Mouse (Mus musculus) stomach, embryonic 14.5 days (tissue): ENCODE data around the gene Zc3h12d. TPM values are rescaled to one million over a fixed set of nuclear protein-coding genes. Genes with fewer than 3 reads are reported as not detected.

Experiments
- ATAC-seq: fragments of 200-750 bp; cut with Nextera tagmentation; 2 replicates; pipeline ENCODE4 v1.8.0; 2017; ENCODE audit warnings: low read depth, moderate TSS enrichment; ENCODE audit not compliant: insufficient number of reproducible peaks, insufficient read depth, low FRiP score
- H3K27ac ChIP-seq: fragments of 300-500 bp; sonication (generic); 2 replicates; pipeline ENCODE4 v1.5.1; 2014; ENCODE audit warnings: mild to moderate bottlenecking, low read length, moderate library complexity, mixed read lengths
- H3K27me3 ChIP-seq: fragments of 300-500 bp; sonication (generic); 2 replicates; pipeline ENCODE4 v1.6.1; 2014; ENCODE audit warnings: low read length, control low read depth, mixed read lengths; ENCODE audit not compliant: control insufficient read depth, insufficient read depth
- H3K36me3 ChIP-seq: fragments of 300-500 bp; sonication (generic); 2 replicates; pipeline ENCODE4 v1.6.1; 2014; ENCODE audit warnings: mild to moderate bottlenecking, control low read depth, low read length, moderate library complexity, mixed read lengths; ENCODE audit not compliant: control insufficient read depth, insufficient read depth
- H3K4me1 ChIP-seq: fragments of 300-500 bp; sonication (generic); 2 replicates; pipeline ENCODE4 v1.6.1; 2014; ENCODE audit warnings: low read length, control low read depth, mixed read lengths; ENCODE audit not compliant: control insufficient read depth, insufficient read depth
- H3K4me2 ChIP-seq: fragments of 300-500 bp; sonication (generic); replicated peaks from 2 replicates; pipeline ENCODE4 v1.6.1; 2014; ENCODE audit warnings: low read depth, low read length, control low read depth
- H3K4me3 ChIP-seq: fragments of 300-500 bp; sonication (generic); 2 replicates; pipeline ENCODE4 v1.5.1; 2014; ENCODE audit warnings: low read depth, low read length, control low read depth
- H3K9ac ChIP-seq: fragments of 300-500 bp; sonication (generic); replicated peaks from 2 replicates; pipeline ENCODE4 v1.6.1; 2014; ENCODE audit warnings: low read depth, mild to moderate bottlenecking, control low read depth, low read length, moderate library complexity, mixed read lengths
- H3K9me3 ChIP-seq: fragments of 300-500 bp; sonication (generic); 2 replicates; pipeline ENCODE4 v1.6.1; 2016; ENCODE audit warnings: low read depth, low read length, control low read depth; ENCODE audit not compliant: control insufficient read depth
- WGBS: fragments of 180-500 bp; shearing (Covaris S2); extraction: QIAGEN DNeasy Blood & Tissue Kit; methylation state at CpG from one replicate; pipeline ENCODE4 v1.1.7; 2014; 5-methylcytosine and 5-hydroxymethylcytosine counted together
- microRNA-seq: library from miRNA; unstranded; fragments of <30 nt; microRNA quantifications from one replicate; pipeline ENCODE4, GENCODE M21; 2016
- polyA plus RNA-seq: library from polyadenylated mRNA; unstranded; fragments of >200 nt; fragmentation: Nextera tagmentation; extraction: Ambion mirVana; gene quantifications from 2 replicates; pipeline ENCODE4 v1.2.1, GENCODE M21; 2014

Zc3h12d gene
- polyA plus RNA-seq, 1 experiment from 2014 or later = 0.17 TPM

DNA sequence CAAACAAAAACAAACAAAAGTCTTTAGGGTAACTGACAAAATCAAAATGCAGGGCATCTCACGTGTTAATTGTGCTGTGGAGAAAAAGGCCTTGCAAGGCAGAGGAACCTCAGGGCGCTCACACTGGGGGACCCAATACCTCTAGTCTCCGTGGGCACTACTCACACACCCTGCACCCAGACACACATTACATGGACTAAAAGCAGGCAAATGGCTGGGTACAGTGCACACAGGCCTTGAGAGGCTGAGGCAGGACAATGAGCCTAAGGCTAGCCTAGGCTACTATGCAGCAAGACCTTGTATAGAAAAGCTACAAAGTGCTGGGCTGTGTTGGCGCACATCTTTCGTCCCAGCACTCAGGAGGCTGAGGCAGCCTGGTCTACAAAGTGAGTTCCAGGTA lies 71.9 kb downstream of the Zc3h12d start:
- Histone ChIP-seq H3K36me3 (peaks cover 32% of the 10 kb centered on the region), H3K27ac (no peak overlapping the region), H3K9ac (no peak overlapping the region), H3K4me3 (no peak overlapping the region), H3K27me3 (no peaks in the 10 kb centered on the region), H3K4me2 (no peak overlapping the region), H3K9me3 (no peaks in the 10 kb centered on the region), H3K4me1 (no peaks in the 10 kb centered on the region)
- no peak for ATAC-seq
- WGBS = 96% methylated on average over 5 of the region's 5 CpGs

DNA sequence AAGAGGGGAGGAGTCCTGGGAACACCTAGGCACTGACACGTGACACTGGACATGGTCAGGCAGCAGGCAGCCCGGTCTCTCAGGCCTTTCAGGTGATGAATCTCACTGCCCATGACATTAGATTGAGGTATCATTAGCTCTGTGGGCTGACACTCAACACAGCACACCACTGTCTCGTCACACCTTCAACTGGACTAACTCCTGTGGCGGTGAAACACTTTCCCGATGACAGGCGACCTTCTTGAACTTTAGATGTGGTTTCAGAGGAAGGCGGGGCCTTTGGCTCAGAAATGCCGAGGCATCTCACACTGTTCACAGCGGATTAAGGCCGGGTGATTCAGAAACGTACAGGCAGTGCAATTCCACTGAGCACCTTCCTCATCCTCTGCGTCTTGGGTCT lies 74.9 kb downstream of the Zc3h12d start:
- Histone ChIP-seq H3K27ac (no peak overlapping the region), H3K36me3 (peaks cover 40% of the 10 kb centered on the region), H3K4me2 (no peak overlapping the region), H3K9me3 (no peaks in the 10 kb centered on the region), H3K4me1 (no peaks in the 10 kb centered on the region), H3K27me3 (no peaks in the 10 kb centered on the region), H3K4me3 (no peak overlapping the region), H3K9ac (no peak overlapping the region)
- WGBS = 89% methylated on average over 12 of the region's 12 CpGs
- no peak for ATAC-seq

DNA sequence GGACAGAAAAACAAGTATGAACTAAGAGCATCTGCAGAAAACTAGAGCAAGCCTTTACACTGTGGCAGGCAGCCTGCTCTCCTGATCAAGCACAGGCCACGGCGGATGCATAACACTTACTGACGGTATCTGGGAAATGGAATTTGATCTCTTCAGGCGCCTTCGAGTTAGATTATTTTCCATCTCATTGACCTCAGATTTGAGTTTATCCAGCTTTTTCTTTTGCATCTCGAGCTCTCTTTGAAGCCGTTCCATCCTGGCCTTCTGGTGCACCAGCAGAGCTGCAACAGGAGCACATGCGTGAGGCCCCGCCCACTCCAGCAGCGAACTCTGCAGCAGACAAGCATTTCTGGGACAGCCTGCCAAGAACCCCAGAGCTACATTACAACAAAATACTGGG lies 79.0 kb downstream of the Zc3h12d start:
- H3K9me3 ChIP-seq = no peaks in the 10 kb centered on the region
- H3K4me2 ChIP-seq = no peak overlapping the region
- no peak overlapping the region for H3K4me3 ChIP-seq
- H3K27ac ChIP-seq = no peak overlapping the region
- H3K4me1 ChIP-seq = no peaks in the 10 kb centered on the region
- no peak for ATAC-seq
- 70% methylated on average over 10 of the region's 10 CpGs for WGBS
- no peak overlapping the region for H3K9ac ChIP-seq
- H3K36me3 ChIP-seq = peaks cover 25% of the 10 kb centered on the region
- H3K27me3 ChIP-seq = no peaks in the 10 kb centered on the region

Small RNAs within 50 kb of the gene (microRNA-seq; reads per million reads assigned to microRNA genes)
- 1.6 reads per million for gene Mir5104

Other genes with a start within 250 kb of the Zc3h12d start
- gene Lrp11, start 242.7 kb upstream of the Zc3h12d start, polyA plus RNA-seq = 5.2 and 5.9 TPM in 2 replicates
- gene Nup43, start 165.0 kb upstream of the Zc3h12d start, polyA plus RNA-seq = 46.7 and 53.3 TPM in 2 replicates
- 103 and 114 TPM in 2 replicates for gene Pcmt1, start 151.3 kb upstream of the Zc3h12d start, polyA plus RNA-seq
- 16.8 and 19.5 TPM in 2 replicates for gene Lats1, start 151.3 kb upstream of the Zc3h12d start, polyA plus RNA-seq
- gene Katna1, start 106.5 kb upstream of the Zc3h12d start, polyA plus RNA-seq = 59.0 and 61.6 TPM in 2 replicates
- gene Ginm1, start 39.6 kb upstream of the Zc3h12d start, polyA plus RNA-seq = 81.0 and 85.4 TPM in 2 replicates
- gene Ppil4, start 39.6 kb upstream of the Zc3h12d start, polyA plus RNA-seq = 43.5 and 44.0 TPM in 2 replicates
- gene Tab2, start 123.8 kb downstream of the Zc3h12d start, polyA plus RNA-seq = 34.4 and 34.6 TPM in 2 replicates